20 mouse cellular contexts compared by ENCODE assay signal in the genomic region with DNA sequence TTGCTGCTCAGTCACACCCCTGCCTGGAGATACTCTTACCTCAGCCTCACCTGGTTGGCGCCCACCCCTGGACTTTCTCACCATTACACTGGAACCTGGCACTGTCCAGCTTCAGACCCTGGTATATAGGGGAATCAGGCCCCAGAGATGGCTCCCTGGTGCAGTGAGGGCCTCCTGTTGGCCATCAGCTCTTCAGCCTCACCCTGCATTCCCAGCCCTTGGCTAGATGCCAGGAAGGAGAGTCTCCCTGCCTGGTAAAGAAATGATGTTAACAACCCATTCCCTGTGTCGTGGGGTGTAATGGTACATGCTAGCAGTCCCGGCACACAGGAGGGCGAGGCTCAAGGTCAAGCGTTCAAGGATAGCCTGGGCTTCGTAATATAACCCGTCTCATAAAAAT.
A peak's percentile ranks its signal among the peaks of the same experiment; 100 is the strongest.
DNase-seq lines count a peak whose midpoint lies in the region; ATAC-seq lines count a peak whose summit lies in the region.
"Had no signal": no experiment of that assay in that cellular context is flagged by ENCODE, and none has a peak within 500 bp of the region (broad histone marks: within the 10 kb centered on the region; RNA-seq: fewer than 3 reads in every experiment).

No protein-coding gene starts in this region.

- H3K27me3 ChIP-seq in forebrain, embryonic 13.5 days: no peaks in the 10 kb centered on the region
- H3K27me3 ChIP-seq in forebrain, embryonic 16.5 days (replicated peaks; ENCODE audit: control insufficient read depth, insufficient read depth, low read length): no peaks in the 10 kb centered on the region
- H3K27me3 ChIP-seq in hindbrain, embryonic 13.5 days: no peaks in the 10 kb centered on the region
- H3K27me3 ChIP-seq in hindbrain, embryonic 14.5 days (ENCODE audit: control insufficient read depth, insufficient read depth, low read length): no peaks in the 10 kb centered on the region
- H3K27me3 ChIP-seq in midbrain, embryonic 13.5 days: no peaks in the 10 kb centered on the region
- H3K27me3 ChIP-seq in midbrain, embryonic 15.5 days (replicated peaks): no peaks in the 10 kb centered on the region
- H3K27me3 ChIP-seq: embryonic facial prominence, embryonic 15.5 days; limb, embryonic 13.5 days; liver, embryonic 13.5 days; lung, embryonic 15.5 days; stomach, embryonic 15.5 days had no signal

- H3K36me3 ChIP-seq in forebrain, embryonic 13.5 days (ENCODE audit: poor library complexity, severe bottlenecking): no peaks in the 10 kb centered on the region
- no peaks in the 10 kb centered on the region for H3K36me3 ChIP-seq in forebrain, embryonic 16.5 days (ENCODE audit: control insufficient read depth, insufficient read depth)
- no peaks in the 10 kb centered on the region for H3K36me3 ChIP-seq in hindbrain, embryonic 13.5 days
- no peaks in the 10 kb centered on the region for H3K36me3 ChIP-seq in hindbrain, embryonic 14.5 days (replicated peaks; ENCODE audit: control insufficient read depth, insufficient read depth)
- H3K36me3 ChIP-seq in midbrain, embryonic 13.5 days: no peaks in the 10 kb centered on the region
- no peaks in the 10 kb centered on the region for H3K36me3 ChIP-seq in midbrain, embryonic 15.5 days (replicated peaks)
- H3K36me3 ChIP-seq: embryonic facial prominence, embryonic 15.5 days; limb, embryonic 13.5 days; liver, embryonic 13.5 days; lung, embryonic 15.5 days; stomach, embryonic 15.5 days had no signal

- DNase-seq in hindbrain, embryonic 14.5 days (ENCODE audit: low spot score): no peak
- peak; percentile 21 for DNase-seq in ZHBTc4 (ENCODE audit: low read depth, low spot score)
- DNase-seq: B cell, adult 2 months; heart, adult 2 months; kidney, adult 18-20 months; kidney, postnatal 14 days; layer of hippocampus, postnatal 36 days; liver, embryonic 13.5 days had no signal

- H3K4me2 ChIP-seq in forebrain, embryonic 13.5 days: no peak overlapping the region
- no peak overlapping the region for H3K4me2 ChIP-seq in forebrain, embryonic 16.5 days (ENCODE audit: low read length)
- no peak overlapping the region for H3K4me2 ChIP-seq in hindbrain, embryonic 13.5 days
- H3K4me2 ChIP-seq in hindbrain, embryonic 14.5 days (replicated peaks): no peak overlapping the region
- no peak overlapping the region for H3K4me2 ChIP-seq in midbrain, embryonic 13.5 days (replicated peaks)
- no peak overlapping the region for H3K4me2 ChIP-seq in midbrain, embryonic 15.5 days
- H3K4me2 ChIP-seq: embryonic facial prominence, embryonic 15.5 days; limb, embryonic 13.5 days; liver, embryonic 13.5 days; lung, embryonic 15.5 days; stomach, embryonic 15.5 days had no signal

- no peak overlapping the region for H3K4me3 ChIP-seq in forebrain, embryonic 13.5 days
- H3K4me3 ChIP-seq in forebrain, embryonic 16.5 days (replicated peaks; ENCODE audit: low read length): no peak overlapping the region
- no peak overlapping the region for H3K4me3 ChIP-seq in hindbrain, embryonic 13.5 days
- H3K4me3 ChIP-seq in hindbrain, embryonic 14.5 days (replicated peaks; ENCODE audit: low read length): no peak overlapping the region
- H3K4me3 ChIP-seq in midbrain, embryonic 13.5 days (replicated peaks): no peak overlapping the region
- H3K4me3 ChIP-seq in midbrain, embryonic 15.5 days: no peak overlapping the region
- H3K4me3 ChIP-seq: embryonic facial prominence, embryonic 15.5 days; heart, adult 2 months; layer of hippocampus, adult 2 months; limb, embryonic 13.5 days; liver, embryonic 13.5 days; lung, embryonic 15.5 days; stomach, embryonic 15.5 days had no signal

- peaks cover 24% of the 10 kb centered on the region for H3K4me1 ChIP-seq in forebrain, embryonic 13.5 days
- peaks cover 13% of the 10 kb centered on the region for H3K4me1 ChIP-seq in forebrain, embryonic 16.5 days (replicated peaks; ENCODE audit: control insufficient read depth, insufficient read depth, low read length)
- H3K4me1 ChIP-seq in hindbrain, embryonic 13.5 days (replicated peaks): peaks cover 37% of the 10 kb centered on the region
- H3K4me1 ChIP-seq in hindbrain, embryonic 14.5 days (replicated peaks; ENCODE audit: control insufficient read depth, insufficient read depth, low read length): peaks cover 23% of the 10 kb centered on the region; the same call in 1 of the 2 replicates
- H3K4me1 ChIP-seq in midbrain, embryonic 13.5 days (replicated peaks): peaks cover 34% of the 10 kb centered on the region
- H3K4me1 ChIP-seq in midbrain, embryonic 15.5 days: peaks cover 19% of the 10 kb centered on the region
- H3K4me1 ChIP-seq: liver, embryonic 13.5 days; megakaryocyte, embryonic 14.5 days had no signal

- no peak for ATAC-seq in forebrain, embryonic 13.5 days
- no peak for ATAC-seq in forebrain, embryonic 16.5 days
- no peak for ATAC-seq in hindbrain, embryonic 13.5 days (ENCODE audit: low FRiP score)
- ATAC-seq in hindbrain, embryonic 14.5 days (ENCODE audit: low FRiP score): no peak
- ATAC-seq in midbrain, embryonic 13.5 days: no peak
- ATAC-seq in midbrain, embryonic 15.5 days (replicated peaks): no peak
- ATAC-seq: hindbrain, embryonic 16.5 days had no signal

- no peaks in the 10 kb centered on the region for H3K9me3 ChIP-seq in forebrain, embryonic 13.5 days (replicated peaks)
- H3K9me3 ChIP-seq in forebrain, embryonic 16.5 days (ENCODE audit: control insufficient read depth, low read length): no peaks in the 10 kb centered on the region
- no peaks in the 10 kb centered on the region for H3K9me3 ChIP-seq in hindbrain, embryonic 13.5 days
- no peaks in the 10 kb centered on the region for H3K9me3 ChIP-seq in hindbrain, embryonic 14.5 days (ENCODE audit: control insufficient read depth, low read length)
- no peaks in the 10 kb centered on the region for H3K9me3 ChIP-seq in midbrain, embryonic 13.5 days
- no peaks in the 10 kb centered on the region for H3K9me3 ChIP-seq in midbrain, embryonic 15.5 days
- H3K9me3 ChIP-seq: embryonic facial prominence, embryonic 15.5 days; limb, embryonic 13.5 days; liver, embryonic 13.5 days; lung, embryonic 15.5 days; stomach, embryonic 15.5 days had no signal

- no peak overlapping the region for H3K9ac ChIP-seq in forebrain, embryonic 13.5 days
- H3K9ac ChIP-seq in forebrain, embryonic 16.5 days (replicated peaks; ENCODE audit: low read depth, low read length): no peak overlapping the region
- no peak overlapping the region for H3K9ac ChIP-seq in hindbrain, embryonic 13.5 days
- no peak overlapping the region for H3K9ac ChIP-seq in hindbrain, embryonic 14.5 days
- no peak overlapping the region for H3K9ac ChIP-seq in midbrain, embryonic 13.5 days (replicated peaks)
- H3K9ac ChIP-seq in midbrain, embryonic 15.5 days: no peak overlapping the region
- H3K9ac ChIP-seq: embryonic facial prominence, embryonic 15.5 days; limb, embryonic 13.5 days; liver, embryonic 13.5 days; lung, embryonic 15.5 days; stomach, embryonic 15.5 days had no signal

- 86% methylated on average over 7 of the region's 7 CpGs for WGBS in forebrain, embryonic 13.5 days
- 82% methylated on average over 7 of the region's 7 CpGs for WGBS in forebrain, embryonic 16.5 days
- 69% methylated on average over 7 of the region's 7 CpGs for WGBS in hindbrain, embryonic 13.5 days
- WGBS in hindbrain, embryonic 14.5 days: 73% methylated on average over 7 of the region's 7 CpGs
- 81% methylated on average over 7 of the region's 7 CpGs for WGBS in midbrain, embryonic 13.5 days
- WGBS in midbrain, embryonic 15.5 days: 75% methylated on average over 7 of the region's 7 CpGs

- 0 out of 2 replicates have a peak overlapping the region, but pooled peaks have one; percentile 8 for H3K27ac ChIP-seq in forebrain, embryonic 13.5 days
- H3K27ac ChIP-seq in forebrain, embryonic 16.5 days (ENCODE audit: low read length): no peak overlapping the region
- peak overlapping the region; percentile 62 for H3K27ac ChIP-seq in hindbrain, embryonic 13.5 days
- H3K27ac ChIP-seq in hindbrain, embryonic 14.5 days: no peak overlapping the region
- 0 out of 2 replicates have a peak overlapping the region, but pooled peaks have one; percentile 35 for H3K27ac ChIP-seq in midbrain, embryonic 13.5 days
- H3K27ac ChIP-seq in midbrain, embryonic 15.5 days: no peak overlapping the region
- H3K27ac ChIP-seq: embryonic facial prominence, embryonic 15.5 days; heart, adult 2 months; limb, embryonic 13.5 days; liver, embryonic 13.5 days; lung, embryonic 15.5 days; stomach, embryonic 15.5 days had no signal

Comparison
In these comparisons a context has a peak if more than half of its experiments do, and no peak if none do; other contexts are left out.
1. H3K27ac ChIP-seq: peak in forebrain, embryonic 13.5 days (single experiment), hindbrain, embryonic 13.5 days (single experiment) and midbrain, embryonic 13.5 days (single experiment); none in forebrain, embryonic 16.5 days (single experiment), hindbrain, embryonic 14.5 days (single experiment) and midbrain, embryonic 15.5 days (single experiment).